Mouse (Mus musculus) spleen, postnatal 36 days (tissue): Measurements from ENCODE around the gene Pdzph1.
A peak's percentile ranks its signal among the peaks of the same experiment; 100 is the strongest.

Experiments used
- DNase-seq, 2 experiments: peaks; one replicate each; pipeline ENCODE4 v3.0.0; 2022; ENCODE audit warnings: low spot score in 2 of 2, mixed read lengths in 1 of 2

Gene Pdzph1

DNA sequence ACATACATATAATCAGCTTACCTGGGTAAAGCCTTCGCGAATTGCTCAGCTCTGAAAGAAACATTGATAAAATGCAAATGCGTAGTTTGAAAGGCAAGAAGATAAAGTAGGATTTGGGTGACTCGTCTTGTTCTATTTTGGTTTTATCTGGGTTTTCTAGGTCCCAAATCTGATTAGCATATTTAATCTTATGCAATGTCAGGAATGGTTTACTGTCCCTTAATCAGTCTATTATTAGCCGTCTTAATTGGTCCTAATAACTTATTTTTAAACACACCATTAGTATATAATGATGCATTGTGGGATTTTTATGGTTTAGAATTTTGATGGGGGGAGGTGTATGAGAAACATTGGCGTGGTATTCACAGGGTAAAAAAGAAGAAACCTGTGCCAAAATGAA is at the start of gene Pdzph1:
Gene Pdzph1 (minus strand): TSS at position 101 of the 400 bp plus-strand sequence.
- DNase-seq, result no peak

DNA sequence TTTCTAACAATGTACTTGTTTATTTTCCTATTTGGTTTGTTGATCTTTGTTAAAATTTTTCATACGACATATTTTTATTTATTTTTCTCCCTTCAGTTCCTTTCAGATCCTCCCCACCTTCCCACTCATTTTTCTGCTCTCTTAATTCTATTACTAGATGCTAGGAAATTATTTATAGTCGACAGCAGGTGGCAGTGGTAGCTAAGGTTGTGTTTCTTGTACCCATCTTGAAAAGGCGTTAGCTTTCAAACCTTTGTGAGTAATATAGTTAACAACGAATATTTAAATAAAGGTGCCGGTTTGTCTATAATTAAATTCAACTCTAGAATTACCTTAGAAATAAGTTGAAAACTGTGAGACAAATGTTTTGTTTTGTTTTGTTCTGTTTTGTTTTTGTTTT is 48.6 kb upstream of the Pdzph1 start:
- no peak for DNase-seq

DNA sequence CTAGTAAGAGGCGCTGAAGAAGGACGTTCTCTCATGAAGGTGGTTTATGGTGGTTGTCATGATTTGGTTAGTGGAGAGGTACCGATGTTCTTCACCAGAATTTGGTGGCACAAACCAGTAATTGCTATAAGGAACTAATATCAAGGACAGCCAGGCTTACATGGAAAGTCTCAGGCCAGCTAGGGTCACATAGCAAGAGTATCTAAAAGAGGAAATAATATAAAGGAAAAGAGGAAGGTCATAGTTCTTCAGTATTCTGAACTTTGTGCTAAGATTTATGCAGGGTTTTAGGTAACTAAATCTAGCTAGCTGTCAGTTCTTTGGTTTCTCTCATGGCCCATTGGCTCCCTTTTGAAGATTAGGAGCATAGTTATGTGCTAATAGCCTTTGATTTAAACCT is 42.3 kb upstream of the Pdzph1 start:
- no peak for DNase-seq

- no peak for DNase-seq
These were observed 35.2 kb upstream of the Pdzph1 start for GRCm38 (mm10) chr17:59026336-59026735.

DNA sequence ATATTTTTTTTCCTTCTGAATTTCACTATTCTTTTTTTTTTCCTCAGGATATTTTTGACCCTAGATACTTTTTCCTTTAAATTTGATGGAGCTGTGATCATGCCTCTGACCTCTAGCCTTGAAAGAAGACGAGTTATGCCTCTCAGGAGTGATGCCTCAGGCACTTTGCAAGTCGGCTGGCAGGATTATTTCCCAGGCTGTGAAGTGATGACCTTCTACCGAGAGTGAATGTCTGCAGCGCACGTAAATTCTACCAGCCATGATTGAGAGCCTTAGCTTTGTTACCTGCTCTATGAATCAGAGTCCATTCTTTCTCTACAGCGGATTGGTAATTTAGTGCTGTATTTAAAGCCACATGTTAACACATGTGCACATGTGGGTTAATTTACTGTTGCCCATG is 33.3 kb upstream of the Pdzph1 start:
- no peak for DNase-seq

DNA sequence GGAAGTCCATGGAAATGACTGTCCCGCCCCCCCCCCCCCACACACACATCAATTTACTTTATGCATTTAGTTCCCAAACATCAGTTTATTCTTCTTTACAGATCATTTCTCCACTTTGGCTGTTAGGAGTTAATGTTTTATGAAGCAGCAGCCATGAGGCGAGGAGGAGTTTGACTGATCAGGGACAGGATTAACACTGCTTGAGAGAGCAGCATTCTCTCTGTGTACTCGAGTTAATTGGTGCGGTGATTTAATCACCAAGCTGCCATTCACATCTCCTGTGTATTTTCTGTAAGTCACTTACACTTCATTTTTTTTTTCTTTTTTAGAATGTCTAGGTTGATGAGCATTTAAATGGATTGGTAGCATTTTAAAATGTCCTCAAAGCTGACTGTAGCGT is 32.8 kb upstream of the Pdzph1 start:
- no peak for DNase-seq

- no peak for DNase-seq
These were observed 27.5 kb upstream of the Pdzph1 start for GRCm38 (mm10) chr17:59018666-59019065.

- peak; percentile 51 to 57 for DNase-seq
These were observed 21.9 kb upstream of the Pdzph1 start, which contains the start of gene Nudt12 for GRCm38 (mm10) chr17:59013091-59013459. Gene Nudt12, minus strand, starts transcription at chr17:59013372.

DNA sequence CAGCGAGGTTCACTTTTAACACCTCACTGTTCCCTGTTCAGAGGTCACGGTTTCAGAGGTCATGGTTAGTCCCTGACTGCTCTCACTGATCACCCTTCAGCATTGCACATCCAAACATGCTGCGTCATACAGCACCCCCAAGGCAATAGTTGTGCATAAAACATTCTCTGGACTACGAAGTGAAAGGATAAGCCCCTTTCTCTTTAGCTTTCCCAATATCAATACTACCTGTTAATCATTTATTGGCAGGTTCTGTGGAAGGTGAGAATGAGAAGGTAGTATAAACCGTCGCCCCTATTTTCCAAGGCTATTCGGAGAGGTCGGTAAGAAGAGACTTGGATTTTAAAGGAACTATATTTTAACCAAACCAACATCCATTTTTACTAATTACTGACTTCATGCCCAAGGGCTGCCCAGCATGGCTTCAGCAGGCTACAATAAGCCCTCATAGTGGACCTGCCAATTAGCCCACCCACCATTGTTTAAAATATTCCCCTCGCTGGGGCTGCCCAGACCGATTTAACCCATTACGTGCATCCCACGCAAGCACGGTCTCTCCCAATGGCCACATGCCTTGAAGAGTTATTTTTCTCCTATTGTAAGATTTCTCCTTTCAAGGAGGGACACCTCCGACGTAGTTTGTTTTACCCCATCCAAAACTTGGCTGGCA is 21.4 kb upstream of the Pdzph1 start:
- DNase-seq, result no peak

DNA sequence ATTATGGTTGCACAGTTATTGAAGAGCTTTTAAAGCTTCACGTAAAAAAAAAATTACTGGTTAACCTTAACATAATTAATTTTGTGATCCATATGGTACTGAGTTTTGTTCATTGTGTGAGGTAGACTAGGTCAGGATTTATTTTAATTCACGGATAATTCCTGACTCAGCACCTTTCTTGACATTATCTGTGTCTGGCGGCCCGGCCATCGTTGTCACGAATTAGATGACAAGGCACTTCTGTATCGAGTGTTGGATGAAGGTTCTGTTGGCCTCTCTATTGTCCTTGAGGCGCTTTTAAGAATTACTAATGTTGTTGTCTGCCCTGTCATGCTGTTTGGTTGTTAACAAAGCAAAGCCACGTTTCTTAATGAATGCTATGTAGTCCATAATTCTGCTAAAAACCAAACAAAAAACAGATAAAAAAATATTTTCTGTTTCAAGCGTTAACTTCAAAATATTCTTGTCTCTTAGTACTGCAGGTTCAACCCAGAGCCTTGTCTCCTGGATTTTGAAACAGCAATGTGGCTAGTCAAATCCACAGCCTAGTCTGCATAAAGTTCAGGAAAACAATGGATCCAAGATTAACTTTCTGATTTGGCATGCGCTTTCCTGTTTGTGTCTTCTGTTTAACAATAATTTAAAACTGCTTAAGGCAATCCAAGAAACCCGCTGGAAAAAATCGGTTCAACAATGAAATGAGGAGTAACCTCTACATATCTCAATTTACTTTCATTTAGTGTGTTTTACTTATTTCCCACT is 20.6 kb upstream of the Pdzph1 start:
- no peak for DNase-seq

DNA sequence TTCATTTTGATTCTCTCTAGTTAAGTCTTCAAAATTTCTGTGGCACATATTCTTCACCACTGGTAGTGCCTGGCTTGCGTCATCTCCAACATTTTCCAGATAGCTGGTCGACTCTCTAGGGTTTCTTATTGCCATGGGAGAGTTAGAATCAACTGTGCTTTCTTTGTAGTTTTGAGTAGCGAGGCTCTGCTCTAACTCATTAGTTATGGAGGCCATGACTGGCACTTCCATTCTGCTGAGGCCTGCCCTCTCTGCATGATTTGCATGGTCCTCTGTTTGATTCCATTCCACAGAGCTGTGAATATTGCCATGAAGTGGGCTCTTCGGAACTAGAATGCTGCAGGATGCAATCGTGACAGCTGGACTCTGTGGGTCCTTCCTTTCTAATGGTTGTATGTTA is 17.9 kb downstream of the Pdzph1 start:
- no peak for DNase-seq

DNA sequence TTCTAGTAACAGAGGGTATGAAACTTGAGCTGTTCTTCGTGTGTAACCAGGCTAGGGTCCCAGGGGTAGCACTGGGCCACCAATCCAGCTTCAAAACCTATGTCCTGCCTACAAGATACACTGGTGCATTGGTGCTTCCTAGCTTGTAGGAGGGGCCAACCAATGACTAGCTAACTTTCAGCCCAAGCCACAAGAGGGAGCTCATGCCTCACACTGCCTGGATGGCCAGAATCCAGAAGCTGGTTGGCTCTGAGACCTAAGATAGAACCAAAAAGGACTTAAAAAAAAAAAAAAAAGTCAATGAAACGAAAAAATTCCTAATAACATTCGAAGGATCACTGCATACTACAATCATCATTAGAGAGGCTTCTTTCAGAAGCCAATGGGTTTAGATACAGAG is 31.3 kb downstream of the Pdzph1 start:
- no peak for DNase-seq

- DNase-seq, result no peak
These were observed 34.1 kb downstream of the Pdzph1 start for GRCm38 (mm10) chr17:58957055-58957454.

DNA sequence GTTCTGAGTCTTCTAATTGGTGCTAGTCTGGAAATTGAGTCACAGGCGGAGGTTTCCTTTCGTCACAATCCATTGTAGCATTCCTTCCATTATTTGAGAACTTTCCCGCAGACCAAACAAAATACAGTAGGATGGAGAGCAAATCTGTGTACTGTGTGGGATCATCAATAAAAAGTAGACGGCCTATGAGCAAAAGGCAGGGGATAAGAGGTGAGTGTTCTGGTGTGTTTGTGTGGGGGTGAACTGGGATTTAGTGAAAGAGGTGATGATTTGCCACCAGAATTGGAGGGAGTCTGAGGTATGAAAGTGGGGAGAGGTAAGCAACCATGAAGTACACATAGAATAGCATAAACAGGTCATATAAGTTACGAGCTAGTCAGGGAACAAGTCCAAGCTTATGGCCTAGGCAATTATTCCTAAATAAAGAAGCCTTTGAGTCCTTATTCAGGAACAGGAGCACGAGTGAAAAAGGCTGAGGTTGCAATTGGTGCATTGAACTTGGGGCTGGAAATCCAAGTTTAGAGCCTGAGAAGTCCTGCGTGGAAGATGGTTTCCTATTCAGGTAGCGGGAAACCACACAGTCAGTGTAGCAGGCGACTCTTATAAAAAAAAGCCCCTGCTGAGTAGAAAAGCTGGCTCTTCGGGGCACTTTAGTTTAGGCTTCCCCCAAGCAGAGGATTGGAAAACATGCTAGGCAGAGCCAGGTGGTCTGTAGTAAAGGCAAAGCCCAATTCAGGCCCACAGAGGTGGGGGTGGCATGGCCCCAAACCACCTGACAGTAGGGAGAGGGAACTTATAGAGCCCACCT is 48.0 kb downstream of the Pdzph1 start:
- DNase-seq, result no peak

GRCm38 (mm10) chr17:58938598-58938997 is 52.6 kb downstream of the Pdzph1 start:
- no peak for DNase-seq

GRCm38 (mm10) chr17:58937533-58937932 is 53.6 kb downstream of the Pdzph1 start:
- no peak for DNase-seq

DNA sequence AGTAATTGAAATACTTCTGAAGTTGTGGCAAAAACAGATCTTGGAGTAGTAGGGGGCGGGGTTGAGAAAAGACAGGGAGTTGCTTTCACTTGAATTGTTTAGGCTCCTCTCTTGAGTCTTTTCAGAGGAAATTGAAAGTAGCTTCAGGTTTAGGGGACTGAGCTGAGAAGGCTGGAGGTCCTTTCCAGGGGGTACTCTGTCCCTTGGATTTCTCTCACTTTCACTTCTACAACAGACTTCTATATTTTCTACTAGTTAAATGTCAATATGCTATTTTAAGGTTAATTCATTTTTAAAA is 58.2 kb downstream of the Pdzph1 start:
- DNase-seq, result no peak

DNA sequence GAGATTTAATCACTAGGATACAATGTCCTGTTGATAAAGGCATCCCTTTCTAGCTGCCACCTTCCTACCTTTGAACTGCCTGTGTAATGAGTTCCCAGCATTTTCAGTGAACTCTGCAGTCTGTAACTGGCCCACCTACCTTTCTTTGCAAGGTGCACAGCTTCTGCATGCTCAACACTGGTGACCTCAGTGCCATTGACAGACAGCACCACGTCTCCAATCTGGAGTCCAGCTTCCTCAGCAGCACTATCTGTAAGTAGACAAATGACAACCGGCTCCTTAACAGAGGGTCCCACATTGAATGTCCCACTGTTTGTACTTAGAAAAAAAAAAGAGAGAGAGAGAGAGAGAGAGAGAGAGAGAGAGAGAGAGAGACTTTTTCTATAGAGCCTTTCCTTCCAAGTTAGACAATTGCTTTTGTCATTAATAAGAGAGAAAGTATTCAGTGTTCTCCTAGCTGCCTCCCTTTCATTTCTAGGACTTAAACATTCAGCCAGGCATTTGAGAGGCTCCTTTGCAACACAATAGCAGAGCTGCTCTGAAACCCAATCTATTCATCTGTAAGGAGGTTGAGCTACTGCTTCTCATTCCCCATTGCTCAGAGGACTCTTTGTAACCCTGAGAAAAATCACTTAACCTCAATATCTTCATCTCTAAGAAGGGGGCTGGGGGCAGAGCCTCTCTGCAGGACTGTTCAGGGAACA is 58.7 kb downstream of the Pdzph1 start:
- no peak for DNase-seq

- DNase-seq, result peak; percentile 6 to 18
These were observed 66.2 kb downstream of the Pdzph1 start for GRCm38 (mm10) chr17:58924754-58925546.

- no peak for DNase-seq
These were observed 67.2 kb downstream of the Pdzph1 start for GRCm38 (mm10) chr17:58923901-58924476.

DNA sequence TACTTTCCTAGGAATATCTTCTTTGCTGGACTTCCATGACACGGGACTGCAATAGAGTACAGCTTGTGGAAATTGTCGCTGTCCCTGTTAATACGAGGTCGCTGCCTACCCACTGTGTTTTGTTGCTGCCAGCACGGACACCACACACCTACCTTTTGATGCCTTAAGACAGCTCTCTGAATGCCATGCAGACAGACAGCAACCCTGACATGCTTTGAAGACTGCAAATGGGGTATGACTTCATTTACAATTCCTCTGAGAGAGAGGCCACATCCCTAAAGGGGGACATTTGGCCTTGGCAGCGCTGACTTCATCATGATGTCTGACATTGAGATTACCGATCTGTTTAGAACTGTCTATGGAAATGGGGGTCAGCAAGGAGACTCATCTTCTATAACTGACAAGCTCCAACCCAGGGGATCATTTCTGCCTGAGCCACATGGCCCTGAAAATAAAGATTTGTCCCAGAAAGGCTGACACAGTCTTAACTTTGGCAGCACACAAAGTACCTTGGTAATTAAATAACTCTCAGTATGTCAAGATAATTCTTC is 67.8 kb downstream of the Pdzph1 start:
- no peak for DNase-seq
